Mouse (Mus musculus) forebrain, postnatal 0 days (tissue): ENCODE measurements around the gene Atf7ip. TPM values are rescaled to one million over a fixed set of nuclear protein-coding genes. Genes with fewer than 3 reads are reported as not detected.

Experiments
- ATAC-seq: fragments of 200-750 bp; cut with Nextera tagmentation; 2 replicates; pipeline ENCODE4 v1.8.0; 2017; ENCODE audit warnings: mild to moderate bottlenecking, moderate library complexity
- DNase-seq: peaks from one replicate; pipeline ENCODE4 v3.0.0-alpha.2; 2015
- H3K27ac ChIP-seq: fragments of 300-500 bp; sonication (generic); 2 replicates; pipeline ENCODE4 v1.5.1; 2014; ENCODE audit warnings: low read depth, mild to moderate bottlenecking, antibody characterized with exemption, low read length, moderate library complexity, mixed read lengths
- H3K27me3 ChIP-seq: fragments of 300-500 bp; sonication (generic); 2 replicates; pipeline ENCODE4 v1.6.1; 2014; ENCODE audit warnings: mild to moderate bottlenecking, low read length, mixed read lengths; ENCODE audit not compliant: insufficient read depth
- H3K36me3 ChIP-seq: fragments of 300-500 bp; sonication (generic); 2 replicates; pipeline ENCODE4 v1.6.1; 2014; ENCODE audit warnings: mild to moderate bottlenecking, moderate library complexity; ENCODE audit not compliant: insufficient read depth
- H3K4me1 ChIP-seq: fragments of 300-500 bp; sonication (generic); 2 replicates; pipeline ENCODE4 v1.6.1; 2014; ENCODE audit warnings: antibody characterized with exemption; ENCODE audit not compliant: insufficient read depth
- H3K4me2 ChIP-seq: fragments of 300-500 bp; sonication (generic); 2 replicates; pipeline ENCODE4 v1.6.1; 2014; ENCODE audit warnings: low read depth, mild to moderate bottlenecking, moderate library complexity
- H3K4me3 ChIP-seq: fragments of 300-500 bp; sonication (generic); 2 replicates; pipeline ENCODE4 v1.5.1; 2014; ENCODE audit warnings: low read depth, low read length, mixed read lengths
- H3K9ac ChIP-seq: fragments of 300-500 bp; sonication (generic); 2 replicates; pipeline ENCODE4 v1.6.1; 2014; ENCODE audit warnings: mild to moderate bottlenecking
- H3K9me3 ChIP-seq: fragments of 300-500 bp; sonication (generic); 2 replicates; pipeline ENCODE4 v1.6.1; 2016; ENCODE audit warnings: low read length
- CTCF ChIP-seq: sonication (generic); IDR thresholded peaks from 2 replicates; pipeline ENCODE4 v1.5.1; 2016; ENCODE audit warnings: antibody characterized with exemption, control low read depth, low read depth
- WGBS: fragments of 180-500 bp; shearing (Covaris S2); extraction: QIAGEN DNeasy Blood & Tissue Kit; methylation state at CpG from one replicate; pipeline ENCODE4 v1.1.7; 2014; 5-methylcytosine and 5-hydroxymethylcytosine counted together
- polyA plus RNA-seq: library from polyadenylated mRNA; unstranded; fragments of >200 nt; fragmentation: Nextera tagmentation; extraction: Ambion mirVana; gene quantifications from 2 replicates; pipeline ENCODE4 v1.2.1, GENCODE M21; 2015
- total RNA-seq: library from RNA; depleted of rRNA; stranded (reverse); fragments of >200 nt; gene quantifications from 2 replicates; pipeline ENCODE4 v1.2.3, GENCODE M21; 2014

Gene Atf7ip
- total and polyA plus RNA-seq, 2 experiments from 2014 or later: 23.5 to 54.8 TPM

DNA sequence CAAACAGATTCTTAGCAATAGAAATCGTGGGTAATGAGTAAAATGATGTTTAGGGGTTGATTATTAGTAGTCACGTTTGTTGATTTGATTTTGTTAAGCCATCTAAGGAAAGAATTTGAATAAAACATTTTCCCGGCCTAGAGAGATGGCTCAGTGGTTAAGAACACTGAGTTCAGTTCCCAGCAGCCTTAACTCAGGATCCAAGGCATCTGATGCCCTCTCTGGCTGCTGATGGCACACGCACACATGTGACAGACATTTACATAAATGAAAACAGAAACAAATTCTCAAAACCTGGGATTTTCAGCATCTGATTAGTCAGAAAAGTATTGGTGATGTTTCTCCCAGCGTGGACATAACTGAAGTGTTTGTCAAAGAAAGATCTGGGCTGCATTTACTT lies 47.2 kb downstream of the Atf7ip start:
- no peak for ATAC-seq

DNA sequence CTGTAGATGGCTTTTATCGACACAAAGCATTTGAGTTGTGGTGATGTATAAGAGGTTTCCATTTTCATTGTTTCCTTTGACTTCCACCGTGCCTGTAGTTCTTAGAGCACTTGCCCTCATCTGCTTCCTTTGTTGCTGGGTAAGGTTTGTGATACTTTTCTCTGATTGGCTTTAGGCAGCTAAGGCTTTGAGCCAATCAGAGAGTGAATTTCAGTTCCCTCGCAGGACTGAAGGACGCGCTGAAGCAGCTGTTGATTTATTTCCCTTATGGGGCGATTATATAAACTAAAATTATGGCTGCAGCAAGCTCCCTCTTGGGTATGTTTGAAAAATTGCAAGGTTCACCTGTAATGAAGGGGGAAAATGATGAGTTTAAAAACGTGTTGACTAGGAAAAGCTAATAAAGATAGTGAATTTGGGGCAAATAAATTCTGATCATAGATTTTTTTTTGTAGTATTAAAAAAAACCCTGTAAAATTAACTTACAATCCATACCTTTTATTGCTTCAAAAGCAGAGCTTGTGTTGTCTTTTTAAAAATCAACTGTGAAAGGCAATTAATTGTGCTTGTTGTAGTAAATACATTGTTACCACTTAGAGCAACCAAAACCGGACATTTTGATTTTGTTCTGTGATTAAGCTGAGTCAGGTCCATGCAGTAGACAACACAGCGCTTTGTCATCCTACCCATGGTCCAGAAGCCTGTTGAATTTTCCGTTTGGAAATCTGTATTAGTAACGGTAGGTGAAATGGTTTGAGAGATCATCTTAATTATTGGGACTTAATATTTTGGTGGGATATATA lies 48.0 kb downstream of the Atf7ip start:
- no peaks in the 10 kb centered on the region for H3K9me3 ChIP-seq
- H3K4me1 ChIP-seq: peaks cover 10% of the 10 kb centered on the region; the same call in 1 of the 2 replicates
- no peaks in the 10 kb centered on the region for H3K36me3 ChIP-seq
- peak overlapping the region; percentile 62 for H3K27ac ChIP-seq
- DNase-seq: peak; percentile 84
- no peak overlapping the region for H3K4me2 ChIP-seq
- peak; percentile 41; the same call in 1 of the 2 replicates for TF ChIP-seq CTCF
- 28% methylated on average over 11 of the region's 11 CpGs for whole genome bisulfite sequencing
- H3K27me3 ChIP-seq: no peaks in the 10 kb centered on the region
- H3K9ac ChIP-seq: no peak overlapping the region
- no peak overlapping the region for H3K4me3 ChIP-seq
- peak; percentile 75 for ATAC-seq

More for the DNA sequence above, 47.2 kb downstream of the Atf7ip start:
- H3K9ac ChIP-seq: no peak overlapping the region
- H3K4me2 ChIP-seq: no peak overlapping the region
- TF ChIP-seq CTCF: no peak
- peak overlapping the region; percentile 62 for H3K27ac ChIP-seq
- 67% methylated on average over 5 of the region's 5 CpGs for WGBS
- no peak overlapping the region for H3K4me3 ChIP-seq
- no peaks in the 10 kb centered on the region for H3K27me3 ChIP-seq
- H3K36me3 ChIP-seq: no peaks in the 10 kb centered on the region
- H3K4me1 ChIP-seq: peaks cover 14% of the 10 kb centered on the region
- DNase-seq: no peak
- H3K9me3 ChIP-seq: no peaks in the 10 kb centered on the region

GRCm38 (mm10) chr6:136554774-136555522 lies 49.0 kb downstream of the Atf7ip start:
- Histone ChIP-seq H3K4me1 (0 out of 2 replicates have a peak, but pooled peaks cover 3% of the 10 kb centered on the region), H3K9ac (no peak overlapping the region), H3K36me3 (peaks cover 3% of the 10 kb centered on the region), H3K27me3 (no peaks in the 10 kb centered on the region), H3K9me3 (no peaks in the 10 kb centered on the region), H3K27ac (peak overlapping the region; percentile 73), H3K4me3 (no peak overlapping the region), H3K4me2 (no peak overlapping the region)
- TF ChIP-seq CTCF: no peak
- WGBS: 58% methylated on average over 7 of the region's 7 CpGs
- peak; percentile 64 for DNase-seq
- no peak for ATAC-seq

DNA sequence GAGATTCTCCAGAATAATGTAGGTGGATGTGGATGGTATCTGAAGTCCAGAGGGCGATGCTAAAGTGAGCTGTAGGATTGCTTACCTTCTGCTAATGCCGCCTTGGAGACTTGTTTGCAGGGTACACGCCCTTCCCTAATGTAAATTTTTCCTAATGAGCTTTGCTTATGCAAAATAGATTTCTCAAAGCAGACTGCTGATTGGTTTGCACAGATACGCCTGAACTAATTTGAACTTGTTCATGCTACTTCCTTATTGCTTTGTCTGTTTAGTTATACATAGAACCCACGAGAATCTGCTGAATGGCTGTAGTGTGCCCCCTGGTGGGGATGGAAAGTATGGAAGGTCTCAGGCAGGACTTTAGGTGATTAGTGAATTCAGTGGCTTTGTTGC lies 49.6 kb downstream of the Atf7ip start:
- 37% methylated on average over 5 of the region's 5 CpGs for WGBS
- H3K9me3 ChIP-seq: no peaks in the 10 kb centered on the region
- H3K4me2 ChIP-seq: no peak overlapping the region
- peaks cover 9% of the 10 kb centered on the region for H3K36me3 ChIP-seq
- H3K9ac ChIP-seq: no peak overlapping the region
- TF ChIP-seq CTCF: peak; percentile 78
- no peaks in the 10 kb centered on the region for H3K27me3 ChIP-seq
- H3K27ac ChIP-seq: peak overlapping the region; percentile 64
- ATAC-seq (peak; percentile 27), DNase-seq (peak; percentile 80)
- no peak overlapping the region for H3K4me3 ChIP-seq
- 0 out of 2 replicates have a peak, but pooled peaks cover 3% of the 10 kb centered on the region for H3K4me1 ChIP-seq

DNA sequence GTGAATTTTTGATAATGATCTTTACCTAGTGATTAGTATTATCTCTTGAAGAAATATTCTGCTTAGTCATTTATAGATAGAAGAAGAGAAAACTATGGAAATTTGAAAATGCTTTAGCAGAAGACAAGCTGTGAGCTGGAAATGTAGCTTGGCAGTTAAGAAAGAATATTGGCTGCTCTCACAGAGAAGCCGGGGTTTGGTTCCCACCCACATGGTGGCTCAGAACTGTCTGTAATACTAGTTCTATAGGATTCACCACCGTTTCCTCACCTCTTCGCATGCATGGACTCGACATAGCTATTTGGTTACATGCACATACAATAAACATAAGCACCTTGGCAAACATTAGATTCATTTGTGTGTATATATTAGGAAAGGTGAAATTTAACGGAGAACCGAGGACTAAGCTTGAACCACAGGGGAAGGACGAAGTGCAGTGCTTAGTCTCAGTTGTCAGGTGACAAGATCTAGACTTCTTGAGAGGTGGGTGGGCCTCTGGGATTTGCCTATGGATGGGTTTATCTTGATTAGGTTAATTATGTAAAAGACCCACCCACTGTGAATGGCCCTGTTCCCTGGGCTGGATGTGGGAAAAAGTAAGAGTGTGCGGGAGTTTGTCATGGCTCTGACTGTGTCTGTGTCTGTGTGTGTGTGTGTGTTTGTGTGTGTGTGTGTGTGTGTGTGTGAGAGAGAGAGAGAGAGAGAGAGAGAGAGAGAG lies 52.5 kb downstream of the Atf7ip start:
- peak overlapping the region; percentile 22; the same call in 1 of the 2 replicates for H3K27ac ChIP-seq
- peaks cover 29% of the 10 kb centered on the region for H3K36me3 ChIP-seq
- ATAC-seq (no peak), DNase-seq (no peak)
- H3K9me3 ChIP-seq: no peaks in the 10 kb centered on the region
- no peak overlapping the region for H3K4me3 ChIP-seq
- H3K4me2 ChIP-seq: no peak overlapping the region
- no peaks in the 10 kb centered on the region for H3K27me3 ChIP-seq
- 0 out of 2 replicates have a peak, but pooled peaks cover 3% of the 10 kb centered on the region for H3K4me1 ChIP-seq
- no peak overlapping the region for H3K9ac ChIP-seq
- no peak for TF ChIP-seq CTCF
- 67% methylated on average over 8 of the region's 8 CpGs for WGBS

DNA sequence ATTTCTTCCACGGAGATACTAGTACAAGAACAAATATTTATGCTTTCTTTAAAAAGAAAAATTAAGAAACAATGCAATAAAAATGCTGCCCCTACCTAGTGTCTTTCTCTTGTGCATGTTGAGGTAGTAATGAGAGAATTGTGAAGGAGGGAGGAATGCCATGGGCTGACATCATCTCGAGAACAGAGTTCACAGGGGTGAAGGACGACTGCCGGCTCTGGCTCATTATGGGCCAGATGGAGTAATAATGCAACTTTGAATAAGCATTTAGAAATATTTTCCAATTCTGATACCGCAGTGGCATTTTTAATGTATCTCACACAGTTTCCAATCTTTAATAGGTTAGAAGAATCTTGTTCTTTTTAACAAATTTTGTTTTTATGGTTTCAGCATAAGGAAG lies 60.0 kb downstream of the Atf7ip start:
- Histone ChIP-seq H3K27me3 (no peaks in the 10 kb centered on the region), H3K4me1 (no peaks in the 10 kb centered on the region), H3K36me3 (peaks cover 58% of the 10 kb centered on the region), H3K27ac (no peak overlapping the region), H3K4me2 (no peak overlapping the region), H3K9me3 (peaks cover 4% of the 10 kb centered on the region; the same call in 1 of the 2 replicates), H3K9ac (no peak overlapping the region), H3K4me3 (no peak overlapping the region)
- DNase-seq (no peak), ATAC-seq (no peak)
- no peak for TF ChIP-seq CTCF
- WGBS: 90% methylated on average over 5 of the region's 5 CpGs
